15 mouse cellular contexts compared by ENCODE assay signal in genomic region chr13:70784126-70784525, GRCm38 (mm10). TPM values are rescaled to one million over a fixed set of nuclear protein-coding genes. Genes with fewer than 3 reads are reported as not detected.
DNase-seq lines count a peak whose midpoint lies in the region; ATAC-seq and TF ChIP-seq lines count a peak whose summit lies in the region.
"Had no signal": no experiment of that assay in that cellular context is flagged by ENCODE, and none has a peak within 500 bp of the region (broad histone marks: within the 10 kb centered on the region; RNA-seq: fewer than 3 reads in every experiment).

No protein-coding gene starts in this region.

- no peaks in the 10 kb centered on the region for H3K27me3 ChIP-seq in Patski
- H3K27me3 ChIP-seq: neural tube, embryonic 12.5 days; stomach, embryonic 15.5 days had no signal

- peak; percentile 61 for TF ChIP-seq CTCF in layer of hippocampus, adult 2 months (conservative IDR thresholded peaks at IDR 0.05)
- peak; percentile 53 for TF ChIP-seq CTCF in Patski (IDR thresholded peaks at IDR 0.05)

- CTCF ChIA-PET in Patski (lab: Charles Lee), result interaction anchor here (1.0 to 2.6 kb wide), 6 partner anchors 9 to 140 kb away, joined by 3 to 10 read pairs (median 6); no protein-coding TSS in a partner anchor

- in situ Hi-C loops in Patski (cut with MboI; ENCODE audit: low pct_unique_long_range_greater_than_20kb), result loop anchor here (25.0 kb wide), 1 partner anchor 1197 kb away; no protein-coding TSS in a partner anchor

- no peak overlapping the region for H3K4me3 ChIP-seq in layer of hippocampus, adult 2 months
- H3K4me3 ChIP-seq: midbrain, embryonic 10.5 days; neural tube, embryonic 12.5 days; stomach, embryonic 15.5 days had no signal

- DNase-seq in gastrocnemius, adult 18-20 months (ENCODE audit: low spot score), result peak; percentile 6
- no peak for DNase-seq in gastrocnemius, adult 8-10 months (ENCODE audit: low spot score in 2 of 2)
- no peak for DNase-seq in layer of hippocampus, adult 2 months (ENCODE audit: low spot score in 2 of 2)
- no peak for DNase-seq in layer of hippocampus, postnatal 14 days (ENCODE audit: low spot score in 2 of 2)
- no peak for DNase-seq in Patski (ENCODE audit: low read depth, low spot score)
- peak; percentile 50 for DNase-seq in cerebellum, adult 9-10 months
- no peak for DNase-seq in thymus, postnatal 10 days (ENCODE audit: low spot score in 2 of 2)
- no peak for DNase-seq in kidney, adult 8-10 months
- DNase-seq: heart, adult 18-20 months; kidney, postnatal 4 days; liver, postnatal 0 days had no signal

- H3K27ac ChIP-seq in layer of hippocampus, adult 2 months, result no peak overlapping the region
- H3K27ac ChIP-seq: midbrain, embryonic 10.5 days; neural tube, embryonic 12.5 days; stomach, embryonic 15.5 days had no signal

- POLR2A ChIA-PET in Patski (lab: Charles Lee), result no interaction called here

- peak; percentile 69 for ATAC-seq in Patski
- ATAC-seq: hindbrain, embryonic 16.5 days; liver, postnatal 0 days had no signal

RNA-seq across cellular contexts. Expression of gene Adamts16, which starts 57.5 kb away (rescaled TPM):
- under 1 TPM; 0.14 to 0.24 TPM for total RNA-seq in gastrocnemius, adult 18-20 months (2021)
- under 1 TPM in 3 of 4 experiments, not detected in 1; 0.17 to 0.20 (median 0.19) TPM for total RNA-seq in gastrocnemius, adult 8-10 months (2022)
- 1 to 10 TPM; 2.4 TPM for total RNA-seq in layer of hippocampus, adult 2 months (2021)
- total RNA-seq in layer of hippocampus, postnatal 14 days (2021), result 1 to 10 TPM; 2.3 to 4.4 TPM
- 0.05 TPM for polyA plus RNA-seq in Patski (2021)
- total RNA-seq: heart, adult 18-20 months had no signal

Comparison
In these comparisons a context has a peak if more than half of its experiments do, and no peak if none do; other contexts are left out.
1. DNase-seq: peak in gastrocnemius, adult 18-20 months (single experiment) and cerebellum, adult 9-10 months (single experiment); none in gastrocnemius, adult 8-10 months (0 of 2), layer of hippocampus, adult 2 months (0 of 2), layer of hippocampus, postnatal 14 days (0 of 2), Patski (single experiment), thymus, postnatal 10 days (0 of 2) and kidney, adult 8-10 months (0 of 2).